8 mouse cellular contexts compared by ENCODE assay signal in the genomic region with DNA sequence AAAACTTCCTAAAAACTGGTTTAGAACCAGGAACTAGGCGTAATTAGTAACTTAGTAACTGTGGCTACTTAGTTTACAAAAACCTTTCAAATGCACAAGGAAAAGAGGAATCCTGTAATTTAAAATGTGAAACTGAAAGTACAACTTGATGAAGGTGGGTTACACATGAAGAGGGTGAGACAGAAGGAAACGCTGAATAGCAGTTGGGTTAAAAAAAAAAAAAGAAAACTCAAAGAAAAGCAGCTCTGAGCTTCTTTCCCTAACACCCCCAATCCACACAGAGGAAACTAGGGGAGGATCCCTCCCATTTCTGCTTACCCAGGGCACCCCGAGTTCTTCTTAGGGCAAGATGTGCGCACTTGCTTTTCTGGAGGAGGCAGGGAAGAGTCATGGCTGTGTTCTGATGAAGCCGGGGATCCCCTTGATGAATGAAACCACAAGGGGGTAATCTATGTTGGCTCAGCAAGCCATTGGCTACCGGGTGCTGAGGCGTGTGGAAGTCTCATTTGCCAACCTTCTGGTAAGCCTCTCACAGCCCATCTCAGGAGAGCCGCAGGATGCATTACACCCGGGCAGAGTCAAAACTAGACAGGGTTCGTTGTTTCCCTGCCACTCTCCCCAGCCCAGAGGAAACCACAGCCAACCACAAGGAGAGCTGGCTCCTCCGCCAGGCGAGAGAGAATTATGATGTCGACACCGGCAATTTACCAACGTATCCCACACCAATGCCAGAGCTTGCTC.
DNase-seq lines count a peak whose midpoint lies in the region; ATAC-seq and TF ChIP-seq lines count a peak whose summit lies in the region.

No protein-coding gene starts in this region.

- H3K27me3 ChIP-seq in limb, embryonic 15.5 days, result no peaks in the 10 kb centered on the region
- no peaks in the 10 kb centered on the region for H3K27me3 ChIP-seq in spleen, adult 2 months (ENCODE audit: control insufficient read depth, insufficient read depth, low read length)

- H3K4me2 ChIP-seq in limb, embryonic 15.5 days, result 0 out of 2 replicates have a peak overlapping the region, but pooled peaks have one; percentile 23

- H3K9ac ChIP-seq in limb, embryonic 15.5 days, result no peak overlapping the region

- H3K27ac ChIP-seq in limb, embryonic 15.5 days, result peak overlapping the region; percentile 50
- H3K27ac ChIP-seq in spleen, adult 2 months (ENCODE audit: insufficient read depth, low read length), result peak overlapping the region; percentile 97

- H3K4me3 ChIP-seq in limb, embryonic 15.5 days, result peak overlapping the region; percentile 15
- H3K4me3 ChIP-seq in spleen, adult 2 months (ENCODE audit: extremely low read depth, insufficient read depth, insufficient read length), result peak overlapping the region; percentile 87

- H3K9me3 ChIP-seq in limb, embryonic 15.5 days, result no peaks in the 10 kb centered on the region

- no peak for TF ChIP-seq POLR2A in spleen, adult 2 months (IDR thresholded peaks at IDR 0.05; ENCODE audit: low read depth, low read length)

- no peaks in the 10 kb centered on the region for H3K36me3 ChIP-seq in limb, embryonic 15.5 days
- no peaks in the 10 kb centered on the region for H3K36me3 ChIP-seq in spleen, adult 2 months (ENCODE audit: control insufficient read depth, insufficient read depth, low read length)

- DNase-seq in gastrocnemius, postnatal 25 days, result peak; percentile 56
- DNase-seq in gastrocnemius, postnatal 4 days (ENCODE audit: low spot score in 2 of 2), result no peak
- peak; percentile 92 for DNase-seq in T-cell, adult 2 months (ENCODE audit: low spot score)
- peak; percentile 42 to 70 for DNase-seq in spleen, adult 2 months (ENCODE audit: low read depth in 1 of 2, low spot score in 2 of 2)
- DNase-seq in ovary, postnatal 14 days (ENCODE audit: low spot score), result no peak
- DNase-seq in cerebellum, postnatal 14 days, result no peak
- DNase-seq in embryo, embryonic 10 days (ENCODE audit: low spot score), result no peak

- ATAC-seq in limb, embryonic 15.5 days (ENCODE audit: insufficient number of reproducible peaks, low FRiP score, low TSS enrichment, low read depth), result no peak

- WGBS in limb, embryonic 15.5 days, result 66% methylated on average over 15 of the region's 15 CpGs
- WGBS in spleen, adult 2 months, result 5% methylated on average over 15 of the region's 15 CpGs

- no peak for TF ChIP-seq CTCF in spleen, adult 2 months (IDR thresholded peaks at IDR 0.05; ENCODE audit: extremely low read depth, insufficient read depth, insufficient read length, insufficient replicate concordance)

- 0 out of 2 replicates have a peak, but pooled peaks cover 3% of the 10 kb centered on the region for H3K4me1 ChIP-seq in limb, embryonic 15.5 days
- peaks cover 15% of the 10 kb centered on the region; the same call in 1 of the 2 replicates for H3K4me1 ChIP-seq in spleen, adult 2 months (ENCODE audit: control insufficient read depth, insufficient read depth, insufficient read length)

Comparison
In these comparisons a context has a peak if more than half of its experiments do, and no peak if none do; other contexts are left out.
1. DNase-seq: peak in gastrocnemius, postnatal 25 days (single experiment), T-cell, adult 2 months (single experiment) and spleen, adult 2 months (2 of 2); none in gastrocnemius, postnatal 4 days (0 of 2), ovary, postnatal 14 days (single experiment), cerebellum, postnatal 14 days (0 of 2) and embryo, embryonic 10 days (single experiment).